Mouse (Mus musculus) layer of hippocampus, adult 9-11 months (tissue): ENCODE data around the gene Kcna2.

ENCODE experiments used
- DNase-seq: peaks from one replicate; pipeline ENCODE4 v3.0.0; 2022

Gene Kcna2

GRCm38 (mm10) chr3:107150872-107151540, 50.1 kb downstream of the Kcna2 start:
- DNase-seq: peak; percentile 40

GRCm38 (mm10) chr3:107153772-107154655, 53.1 kb downstream of the Kcna2 start:
- DNase-seq: no peak

GRCm38 (mm10) chr3:107158856-107159255, 57.9 kb downstream of the Kcna2 start:
- peak; percentile 57 for DNase-seq

- DNase-seq: no peak
Observed at GRCm38 (mm10) chr3:107159418-107159817, 58.5 kb downstream of the Kcna2 start.

GRCm38 (mm10) chr3:107159859-107160324, 58.9 kb downstream of the Kcna2 start:
- DNase-seq: peak; percentile 43

- no peak for DNase-seq
Observed at GRCm38 (mm10) chr3:107162741-107163140, 61.8 kb downstream of the Kcna2 start.
